Mouse (Mus musculus): ENCODE data around the gene Haus5.

GRCm38 (mm10) chr7:30678263-30678975 is 13.6 kb upstream of the Haus5 start:
- TF ChIP-seq HCFC1 (IDR thresholded peaks at IDR 0.05; ENCODE audit: low read depth, low read length) (no peak), SIN3A (IDR thresholded peaks at IDR 0.05; ENCODE audit: low read length) (no peak), EP300 (IDR thresholded peaks at IDR 0.05; ENCODE audit: low read length) (no peak), TCF12 (IDR thresholded peaks at IDR 0.05; ENCODE audit: low read depth, low read length) (no peak), USF1 (IDR thresholded peaks at IDR 0.05; ENCODE audit: low read depth, low read length) (no peak), CHD2 (IDR thresholded peaks at IDR 0.05; ENCODE audit: low read length) (no peak), ZC3H11A (IDR thresholded peaks at IDR 0.05; ENCODE audit: low read depth, low read length) (no peak), CTCF (conservative IDR thresholded peaks at IDR 0.05 in 1 of 2, IDR thresholded peaks at IDR 0.05 in 1 of 2; ENCODE audit: low read depth in 2 of 2, low read length in 2 of 2) (peak in 1 of 2 experiments; percentile 24; a peak in 1 of 4 replicates), ZMIZ1 (IDR thresholded peaks at IDR 0.05; ENCODE audit: low read depth, low read length) (no peak)

All from CH12.LX (cell line).